Mouse (Mus musculus) thymus, postnatal 4 days (tissue): Measurements from ENCODE around the gene Iqschfp.

ENCODE experiments used
- DNase-seq: peaks from one replicate; pipeline ENCODE4 v3.0.0; 2021

Gene Iqschfp

DNA sequence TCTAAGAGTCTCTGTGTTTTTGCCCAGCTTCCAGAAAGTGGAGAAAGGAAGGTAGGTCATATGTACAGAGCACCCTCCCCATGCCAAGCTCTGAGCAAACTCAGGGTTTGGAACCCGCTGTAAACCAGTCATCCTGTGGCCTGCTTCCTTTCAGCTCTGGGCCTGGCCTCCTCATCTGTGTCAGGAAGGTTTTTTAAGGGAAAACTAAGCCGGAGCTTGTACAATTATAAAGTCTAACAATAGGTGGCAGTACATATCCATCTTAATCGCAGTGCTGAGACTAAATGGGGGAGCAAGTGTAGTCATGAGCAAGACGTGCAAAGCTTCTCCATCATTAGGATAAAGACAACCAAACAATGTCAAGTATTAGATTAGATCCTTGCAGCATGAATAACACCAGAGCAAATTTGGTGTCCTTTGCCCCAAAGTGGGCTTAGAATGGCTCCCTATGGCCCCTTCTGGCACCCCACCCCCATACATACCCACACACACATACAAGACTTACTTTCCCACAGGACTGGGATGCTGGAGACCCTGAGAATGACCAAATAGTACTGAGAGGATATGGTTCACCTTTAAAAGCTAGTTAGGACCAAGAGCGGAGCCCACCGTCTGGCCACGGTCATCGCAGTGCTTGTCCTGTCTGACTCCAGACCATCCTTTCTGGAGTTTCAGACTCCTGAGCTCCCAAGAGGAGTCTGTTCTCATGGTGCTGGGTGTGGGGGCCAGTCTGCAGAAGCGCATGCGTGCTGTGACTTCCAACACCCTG is 723.2 kb downstream of the Iqschfp start:
- peak; percentile 14 for DNase-seq

DNA sequence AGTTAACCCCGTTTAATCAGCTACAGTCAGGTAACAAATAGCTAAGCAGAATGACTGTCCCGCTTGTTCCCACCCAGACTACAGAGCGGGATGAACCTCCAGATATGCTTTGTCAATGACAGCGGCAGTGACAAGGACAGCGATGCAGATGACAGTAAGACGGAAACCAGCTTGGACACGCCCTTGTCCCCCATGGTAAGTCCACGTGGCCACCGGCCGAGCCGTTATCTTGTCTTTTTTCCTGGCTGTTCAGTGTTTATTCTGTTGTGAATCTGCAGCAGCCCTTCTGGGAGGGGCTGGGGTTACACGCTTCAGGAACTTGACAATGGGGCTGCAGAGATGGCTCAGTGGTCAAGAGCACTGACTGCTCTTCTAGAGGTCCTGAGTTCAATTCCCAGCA is 724.3 kb downstream of the Iqschfp start:
- DNase-seq = no peak

DNA sequence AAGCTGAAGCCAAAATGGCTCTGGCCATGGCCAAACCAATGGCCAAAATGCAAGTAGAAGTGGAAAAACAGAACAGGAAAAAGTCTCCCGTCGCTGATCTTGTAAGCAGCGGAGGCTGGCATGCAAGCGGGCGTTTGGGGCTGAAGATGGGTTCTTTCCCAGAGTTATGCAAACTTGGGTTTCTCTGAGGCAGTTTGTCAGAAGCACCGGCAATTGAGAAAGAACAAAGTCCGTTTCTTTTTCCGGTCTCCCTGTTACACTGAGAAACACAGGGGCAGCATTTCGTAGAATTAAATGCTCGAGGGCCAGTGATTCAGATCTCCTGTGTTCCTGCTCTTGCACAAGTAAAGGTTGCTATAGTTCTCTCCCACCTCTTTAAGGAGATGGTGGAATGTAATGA is 725.7 kb downstream of the Iqschfp start:
- no peak for DNase-seq

DNA sequence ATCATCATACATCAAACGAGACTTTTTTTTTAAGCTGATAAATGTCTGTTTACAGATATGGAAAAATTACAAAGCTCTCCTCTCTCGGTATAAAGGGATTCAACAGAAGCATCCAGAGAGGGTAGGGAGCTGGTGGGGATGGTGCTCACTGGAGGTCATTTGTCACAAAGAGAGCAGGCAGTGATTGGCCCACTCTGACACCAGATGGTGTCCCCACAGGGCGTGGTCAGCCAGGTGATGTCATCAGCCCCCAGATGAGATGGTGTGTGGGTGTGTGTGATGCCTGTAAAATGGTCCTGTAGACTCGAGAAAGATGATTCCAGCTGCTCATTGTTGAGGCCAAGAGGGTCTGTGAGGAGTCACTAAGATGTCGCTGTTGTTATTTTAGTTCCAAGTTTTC is 727.1 kb downstream of the Iqschfp start:
- DNase-seq = no peak

DNA sequence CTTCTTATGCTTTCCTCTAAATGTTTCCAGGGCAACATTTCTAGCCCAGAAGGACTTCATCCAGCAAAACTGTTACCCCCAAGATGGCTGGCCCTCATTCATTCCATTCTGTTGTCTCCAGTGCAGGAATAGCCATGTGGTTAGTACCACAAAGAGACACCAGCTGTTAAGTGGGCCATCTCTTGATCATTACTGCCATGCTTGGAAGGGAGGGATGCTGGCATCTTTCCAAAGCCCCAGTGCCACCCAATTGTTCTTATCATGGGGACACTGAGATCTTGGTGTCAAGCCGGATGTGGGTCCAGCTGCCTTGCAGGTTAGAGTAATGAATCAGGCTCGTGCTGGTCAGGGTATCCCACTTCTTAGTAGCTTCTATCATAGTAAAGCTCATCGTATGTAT is 729.9 kb downstream of the Iqschfp start:
- DNase-seq = no peak

DNA sequence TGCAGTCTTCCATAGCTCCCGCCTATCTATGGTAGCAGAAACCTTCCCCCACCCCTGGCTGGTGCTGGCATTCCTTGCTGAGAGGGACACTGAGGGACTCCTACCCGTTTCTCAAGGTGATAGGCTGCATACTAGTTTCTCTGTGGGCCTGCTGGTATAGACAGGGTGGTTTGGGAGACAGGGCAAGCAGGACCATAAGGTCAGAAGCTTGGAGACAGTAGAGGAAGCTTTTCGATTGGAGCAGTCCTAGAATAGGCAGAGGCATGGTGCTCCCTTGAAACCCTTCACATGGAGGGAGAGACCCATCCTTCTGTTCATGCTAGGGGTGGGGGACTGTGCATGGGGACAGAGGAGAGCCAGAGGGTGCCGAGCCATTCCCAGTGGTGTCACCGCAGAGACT is 731.0 kb downstream of the Iqschfp start:
- DNase-seq = no peak

DNA sequence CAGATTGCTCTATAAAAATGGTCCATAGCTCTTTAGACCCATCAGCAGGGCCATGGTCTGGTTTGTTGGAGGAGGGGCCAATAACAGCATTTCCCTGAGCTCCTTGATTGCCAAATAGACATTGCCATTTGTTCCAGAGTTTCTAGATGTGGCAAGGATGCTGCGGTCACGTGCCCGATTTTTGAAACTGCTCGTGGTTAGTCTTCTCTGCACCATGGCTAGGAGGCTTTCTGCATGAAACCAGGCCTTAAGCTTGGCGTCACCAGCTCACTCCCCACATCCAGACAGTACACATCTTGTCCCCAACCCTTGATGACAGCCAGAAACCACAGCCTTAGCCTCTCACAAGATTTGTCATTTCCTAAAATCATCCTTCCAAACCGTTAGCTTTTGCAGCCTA is 732.4 kb downstream of the Iqschfp start:
- no peak for DNase-seq

DNA sequence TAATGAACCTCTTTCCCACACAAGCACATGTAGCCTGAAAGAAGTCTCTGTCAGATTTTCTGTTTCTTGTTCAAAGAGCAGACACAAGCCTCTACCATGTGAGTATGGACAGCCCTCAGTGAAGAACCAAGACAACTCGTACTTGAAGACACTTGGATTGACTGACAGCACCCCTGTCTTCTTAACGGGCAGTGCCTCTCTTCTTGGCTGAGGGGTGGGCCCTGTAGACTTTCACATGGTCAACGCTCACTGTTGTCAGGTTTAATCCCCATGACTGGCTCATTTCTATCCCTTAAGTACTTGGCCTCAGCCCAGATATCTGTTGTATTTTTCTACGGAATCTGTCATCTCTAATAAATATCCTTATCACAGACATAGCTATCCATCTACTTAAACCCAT is 738.2 kb downstream of the Iqschfp start:
- DNase-seq = no peak

DNA sequence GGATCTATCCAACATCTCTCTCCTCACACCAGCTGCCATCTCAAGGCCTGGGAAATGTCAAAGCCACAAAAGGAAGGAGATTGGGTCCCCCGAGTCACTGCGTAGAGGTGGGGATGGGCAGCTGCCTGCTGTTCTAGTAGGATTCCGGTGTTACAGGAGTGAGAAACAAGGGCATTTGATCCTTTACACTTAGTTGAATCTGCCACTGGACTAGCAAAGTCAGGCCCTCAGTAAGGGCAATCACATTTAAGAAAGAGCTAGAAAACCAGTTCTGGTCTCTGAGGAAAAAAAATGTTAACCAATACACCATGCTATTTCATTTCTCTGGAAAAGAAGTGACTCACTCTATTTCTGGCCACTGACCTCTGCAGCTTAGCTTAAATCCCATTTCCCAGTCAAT is 738.8 kb downstream of the Iqschfp start:
- DNase-seq = no peak

DNA sequence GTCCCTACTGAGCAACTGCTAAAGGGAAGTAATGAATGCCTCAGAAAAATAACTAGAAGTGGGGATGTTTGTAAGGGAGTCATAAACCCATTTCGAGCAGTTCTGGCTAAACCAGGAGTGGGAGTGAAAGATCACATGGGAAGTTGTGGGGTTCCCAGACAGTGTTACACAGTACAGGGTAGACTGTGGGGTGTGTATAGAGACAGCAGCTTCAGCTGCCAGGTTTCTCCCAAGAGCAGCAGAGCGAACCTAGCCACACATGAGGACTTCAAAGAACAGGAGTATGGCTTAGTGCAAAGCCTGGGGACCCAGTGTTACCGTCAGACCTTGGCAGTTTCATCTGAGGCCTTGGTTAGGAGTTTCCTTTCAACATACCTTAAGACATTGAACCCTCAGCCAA is 740.7 kb downstream of the Iqschfp start:
- no peak for DNase-seq

DNA sequence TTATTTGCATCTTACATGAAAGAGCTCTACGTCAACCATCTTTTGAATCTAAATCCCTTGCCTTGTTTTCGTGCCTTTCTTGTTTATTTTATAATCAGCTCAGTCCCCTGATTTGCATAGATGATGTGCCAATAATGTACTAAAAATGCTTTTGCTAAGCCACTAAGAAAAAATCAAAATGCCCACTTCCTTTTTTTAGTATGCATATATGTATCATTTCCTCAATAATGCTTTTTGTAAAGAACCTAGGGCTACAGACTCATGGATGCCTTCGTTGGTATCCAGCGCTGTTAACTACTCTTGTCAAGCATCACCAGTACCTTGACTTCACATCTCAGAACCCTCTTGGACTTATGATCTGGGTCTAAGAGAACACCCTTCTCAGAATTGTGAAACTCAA is 741.5 kb downstream of the Iqschfp start:
- no peak for DNase-seq

DNA sequence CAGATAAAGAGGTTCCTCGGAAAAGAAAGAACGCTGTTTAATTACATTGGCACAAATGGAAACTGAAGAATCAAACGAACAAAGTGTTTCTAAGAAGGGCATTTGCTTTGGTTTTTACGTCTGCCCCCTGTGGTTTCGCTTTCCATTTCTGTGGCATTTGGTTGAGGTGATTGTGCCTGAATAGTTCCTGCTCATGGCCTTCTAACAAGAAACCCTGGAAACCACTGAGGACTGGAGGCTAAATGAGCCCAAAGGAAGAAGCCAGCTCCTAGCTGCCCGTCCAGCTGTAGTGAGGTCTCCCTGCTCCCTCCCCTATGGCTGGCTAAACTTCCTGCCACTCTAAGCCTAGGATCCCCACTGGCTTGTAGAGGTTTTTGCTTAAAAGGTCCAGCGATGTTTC is 745.9 kb downstream of the Iqschfp start:
- DNase-seq = no peak

DNA sequence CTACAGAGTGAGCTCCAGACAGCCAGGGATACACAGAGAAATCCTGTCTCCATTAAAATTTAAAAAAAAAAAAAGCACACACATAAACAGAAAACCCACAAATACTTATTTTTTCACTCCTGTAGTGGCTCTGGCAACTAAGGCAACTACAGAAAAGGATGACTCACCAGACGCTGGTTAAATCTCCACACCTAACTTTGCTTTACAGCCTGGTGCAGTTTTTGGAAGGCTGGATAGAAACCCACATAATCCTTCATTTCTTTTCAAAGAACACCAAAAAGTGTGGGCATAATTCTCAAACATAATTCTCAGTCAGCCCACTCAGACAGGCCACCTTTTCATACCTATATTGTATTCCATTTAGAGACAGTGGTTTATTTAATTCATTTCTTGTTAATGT is 746.7 kb downstream of the Iqschfp start:
- no peak for DNase-seq

DNA sequence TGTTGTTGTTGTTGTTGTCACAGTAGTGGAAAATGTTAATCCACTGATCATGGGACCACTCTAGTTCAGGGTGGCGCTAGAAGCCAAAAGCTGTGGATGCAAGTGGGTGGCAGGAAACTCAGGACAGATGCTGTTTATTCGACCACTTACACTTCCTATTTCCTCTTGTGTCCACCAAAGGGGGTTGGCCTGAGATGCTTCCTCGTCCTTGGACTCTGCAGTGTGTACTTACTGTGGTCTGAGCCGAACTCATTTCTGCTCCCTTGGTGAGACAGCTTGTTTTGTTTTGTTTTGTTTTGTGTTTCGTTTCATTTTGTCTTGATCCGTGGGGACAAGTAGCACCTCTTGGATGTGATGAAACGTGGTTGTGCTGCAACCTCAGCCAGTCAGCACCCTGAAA is 750.9 kb downstream of the Iqschfp start:
- DNase-seq = no peak

DNA sequence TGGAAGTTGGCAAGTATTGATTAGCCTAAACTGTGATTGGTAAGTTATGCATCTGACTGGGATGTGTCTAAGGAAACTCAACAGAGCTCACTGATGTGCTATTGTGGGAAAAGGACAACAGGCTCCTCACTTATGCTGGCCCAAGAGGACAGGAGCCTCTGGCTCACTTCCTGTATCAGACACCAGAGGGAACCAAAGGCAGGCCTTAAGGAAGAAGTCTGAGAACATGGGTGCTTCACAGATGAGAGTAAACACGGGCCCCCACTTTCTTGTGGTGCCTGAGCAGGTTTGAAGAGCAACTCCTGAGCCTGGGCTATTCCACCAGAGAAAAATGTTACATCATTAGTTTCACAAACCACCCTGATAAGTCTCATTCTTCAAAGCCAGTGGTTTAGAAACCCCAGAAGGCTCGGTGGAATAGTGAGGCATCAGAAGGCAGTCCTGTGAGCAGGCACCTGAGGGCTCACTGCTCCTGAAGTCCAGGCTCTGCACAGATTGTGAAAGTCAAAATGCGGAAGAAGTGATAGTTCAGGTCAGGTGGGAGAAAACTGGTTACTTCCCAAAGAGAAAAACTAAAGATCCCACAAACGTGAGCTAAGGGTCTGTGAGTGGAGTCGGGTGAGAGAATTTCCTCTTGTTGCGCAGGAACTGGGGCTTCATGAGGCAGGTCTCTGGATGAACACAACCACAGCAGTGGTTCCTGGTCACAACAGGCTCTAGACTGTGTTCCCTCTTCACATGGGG is 754.5 kb downstream of the Iqschfp start:
- peak; percentile 77 for DNase-seq

DNA sequence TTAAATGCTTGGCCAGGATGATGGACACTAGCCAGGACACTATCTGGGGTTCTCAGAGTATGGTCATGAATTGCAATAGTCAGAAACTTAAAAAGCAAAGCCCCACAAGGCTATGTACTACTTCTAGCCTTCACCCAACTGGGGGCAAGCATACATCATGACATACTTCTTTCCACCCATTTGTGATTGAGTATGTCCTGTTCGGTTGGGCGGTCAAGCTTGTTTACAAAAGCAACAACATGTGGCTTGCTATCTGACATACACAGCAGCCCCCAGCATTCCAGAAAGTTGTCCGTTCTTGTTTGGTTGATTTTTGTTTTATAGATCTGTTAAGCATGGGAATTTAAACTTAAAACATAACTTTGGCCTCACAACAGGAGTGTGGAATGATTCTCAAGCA is 755.2 kb downstream of the Iqschfp start:
- DNase-seq = no peak

DNA sequence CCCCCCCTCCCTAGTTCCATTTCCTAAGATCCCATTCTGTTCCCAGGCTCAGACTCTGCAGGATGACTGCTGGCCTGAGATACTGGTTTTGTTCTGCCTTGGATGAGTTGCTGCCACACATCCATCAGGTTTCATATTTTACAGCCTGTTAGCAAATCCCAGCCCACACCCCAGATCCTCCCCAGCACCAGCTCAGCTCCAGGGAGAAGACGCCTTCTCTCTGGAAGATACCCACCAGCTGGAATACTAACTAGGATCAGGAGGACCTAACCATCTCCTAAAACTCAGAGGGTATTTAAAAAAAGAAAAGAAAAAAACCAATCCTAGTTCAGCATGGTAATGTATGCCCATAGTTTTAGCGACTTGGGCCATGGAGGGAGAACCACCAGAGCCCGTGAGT is 758.2 kb downstream of the Iqschfp start:
- no peak for DNase-seq

DNA sequence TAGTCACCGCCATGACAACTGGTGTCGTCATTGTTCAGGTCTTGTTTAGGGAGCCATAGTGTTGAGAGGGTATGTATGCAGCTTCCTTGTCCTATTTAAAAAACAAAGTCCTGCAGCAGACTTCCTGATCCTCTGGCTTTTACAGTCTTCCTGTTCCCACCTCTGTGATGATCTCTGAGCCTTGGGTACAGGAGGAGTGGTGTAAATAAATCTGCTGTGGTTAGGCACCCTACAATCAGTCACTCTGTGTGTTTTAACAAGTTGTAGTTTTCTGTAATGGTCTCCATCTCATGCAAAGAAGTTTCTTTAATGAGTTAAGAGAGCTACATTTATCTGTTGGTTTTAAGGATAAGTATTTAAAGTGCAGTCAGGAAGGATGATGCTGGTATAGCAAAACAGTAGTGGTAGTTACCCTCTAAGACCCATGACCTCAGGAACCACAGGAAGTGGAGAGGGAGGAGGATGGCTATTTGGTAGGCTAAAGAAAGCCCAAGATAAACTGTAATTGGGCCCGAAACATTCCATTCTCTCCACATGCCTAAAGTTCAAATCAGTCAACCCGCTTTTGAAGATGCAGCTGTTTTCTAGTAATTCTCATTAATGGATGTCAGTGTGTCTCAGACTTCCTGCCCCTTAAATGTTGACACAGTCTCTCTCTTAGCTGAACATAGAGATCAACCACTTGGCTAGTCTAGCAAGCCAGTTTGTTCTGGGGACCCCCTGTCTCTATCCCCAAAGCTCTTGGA is 764.7 kb downstream of the Iqschfp start:
- no peak for DNase-seq

DNA sequence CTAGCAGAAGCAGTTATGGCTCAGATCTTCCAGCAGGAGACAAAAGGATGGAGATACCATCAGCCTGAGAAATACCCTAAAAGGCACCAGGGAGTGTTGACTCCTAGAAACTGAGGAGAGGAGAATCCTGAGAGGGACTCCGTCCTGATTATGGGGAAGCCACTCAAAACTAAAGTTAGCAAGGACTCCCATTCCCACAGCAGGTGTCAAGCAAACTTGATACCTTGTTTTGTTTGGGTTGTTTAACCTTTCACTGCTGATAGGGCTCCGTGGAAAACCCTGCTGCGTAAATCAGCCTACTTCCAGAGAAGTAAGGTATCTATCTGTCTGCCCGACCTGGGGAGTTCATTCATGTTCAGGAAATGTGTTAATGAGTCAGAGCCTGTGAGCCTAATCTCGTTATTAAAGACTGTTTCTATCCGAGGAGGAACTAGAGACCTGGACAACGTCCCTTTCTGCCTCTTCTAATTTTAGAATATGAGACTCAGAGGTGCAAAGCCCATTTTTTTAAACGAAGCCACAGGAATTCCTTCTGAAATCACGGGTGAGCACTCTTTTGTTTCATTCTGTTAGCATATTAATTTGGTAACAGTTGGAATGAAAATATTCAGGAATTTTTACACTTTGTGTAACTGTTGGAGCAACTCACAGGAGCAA is 765.7 kb downstream of the Iqschfp start:
- DNase-seq = no peak

DNA sequence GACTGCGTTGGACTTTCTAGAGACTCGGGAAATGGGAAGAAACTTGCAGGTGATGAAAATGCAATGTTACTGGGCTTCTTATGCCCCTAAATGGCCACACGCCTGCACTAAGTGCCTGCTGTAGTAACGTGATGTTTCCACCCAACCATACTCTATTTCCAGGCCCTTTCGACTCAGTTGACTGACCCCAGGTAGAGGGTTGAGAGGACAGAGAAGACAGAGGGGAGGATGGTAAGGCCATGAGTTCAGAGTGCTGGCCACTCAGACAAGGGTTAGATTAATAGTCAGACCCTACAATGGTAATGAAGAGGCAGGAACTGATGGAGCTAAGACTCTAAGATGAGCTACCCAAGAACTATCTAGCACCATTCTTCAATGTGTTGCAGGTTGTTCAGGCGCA is 768.0 kb downstream of the Iqschfp start:
- no peak for DNase-seq

DNA sequence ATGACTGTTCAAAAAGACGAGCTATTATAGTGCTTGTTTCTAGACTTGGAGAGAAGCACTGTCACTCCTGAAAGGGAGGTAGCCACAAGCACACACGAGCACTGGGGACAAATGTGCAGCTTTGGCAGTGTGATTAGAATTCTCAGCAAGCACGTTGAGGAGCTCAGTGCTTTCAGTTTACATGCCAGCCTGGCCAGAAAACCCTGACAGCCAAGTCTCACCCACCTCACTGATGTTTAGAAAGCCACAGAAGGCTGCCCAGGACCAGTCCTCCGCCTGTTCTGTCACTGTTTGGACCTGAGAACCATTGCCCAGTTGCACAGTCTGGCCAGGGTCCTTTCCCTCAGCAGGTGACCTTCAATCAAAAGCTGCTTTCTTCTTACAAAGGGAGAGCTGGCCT is 768.5 kb downstream of the Iqschfp start:
- no peak for DNase-seq

DNA sequence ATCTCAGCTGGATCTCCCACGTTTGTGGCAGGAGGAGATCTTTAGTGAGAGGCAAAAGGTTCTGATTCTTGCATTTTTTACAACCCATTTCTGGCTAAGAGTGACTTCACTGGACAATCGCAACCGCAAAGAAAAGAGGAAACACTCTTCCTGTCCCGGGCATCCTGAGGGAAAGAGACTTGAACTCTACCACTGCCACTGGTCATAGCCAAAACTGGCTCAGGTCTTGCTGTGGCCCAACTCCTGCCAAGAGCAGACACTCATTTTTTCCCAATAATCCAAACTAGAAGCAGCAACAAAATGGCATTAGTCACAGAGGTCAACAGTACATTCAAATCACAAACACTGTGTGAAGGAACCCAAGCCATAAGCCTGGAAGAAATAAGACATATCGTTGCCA is 770.4 kb downstream of the Iqschfp start:
- DNase-seq = no peak

DNA sequence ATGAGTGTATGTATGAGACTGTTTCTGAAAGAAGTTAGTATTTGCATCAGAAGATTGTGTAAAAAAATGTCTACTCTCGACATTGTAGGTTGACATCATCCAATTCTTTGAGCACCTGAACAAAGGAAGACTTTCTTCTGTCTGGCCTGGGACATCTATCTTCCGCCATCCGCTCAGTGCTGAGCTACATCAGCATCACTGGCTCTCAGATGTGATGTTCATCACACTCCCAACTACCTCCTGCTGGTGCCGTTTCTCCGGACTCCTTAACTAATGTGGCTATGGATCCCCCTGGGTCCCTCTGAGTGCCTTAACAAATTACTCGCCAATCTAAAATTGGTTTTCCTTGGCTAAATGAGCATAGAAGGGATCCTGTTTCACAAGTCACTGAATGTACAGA is 772.3 kb downstream of the Iqschfp start:
- no peak for DNase-seq

DNA sequence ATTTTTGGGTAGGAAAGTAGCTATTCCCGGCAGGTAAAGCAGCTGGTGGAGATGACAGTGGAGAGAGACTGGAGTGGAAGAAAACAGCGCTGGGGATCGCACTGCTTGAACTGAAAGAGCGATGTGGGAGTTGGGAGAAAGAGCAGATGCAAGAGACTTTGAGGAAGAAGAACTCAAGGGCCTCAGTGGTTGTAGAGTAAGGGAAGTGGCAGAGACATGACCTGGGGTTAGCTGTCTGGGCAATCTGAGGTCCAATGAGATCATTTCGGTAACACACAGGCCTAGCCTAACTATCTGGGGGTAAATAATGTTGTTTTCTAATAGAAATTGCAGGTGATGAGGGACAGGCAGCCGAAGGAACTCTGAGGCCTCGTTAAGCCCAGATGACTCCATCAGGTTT is 774.3 kb downstream of the Iqschfp start:
- DNase-seq = no peak
